Mouse (Mus musculus) CD8-positive naive resting alpha-beta T cell, adult 57 days (primary cell): ENCODE data around the gene Tcf20. TPM values are rescaled to one million over a fixed set of nuclear protein-coding genes. Genes with fewer than 3 reads are reported as not detected.

Experiments used
- total RNA-seq: library from RNA; stranded (reverse); gene quantifications from one replicate; pipeline ENCODE4 v1.2.4, GENCODE M21; 2023

The Tcf20 gene
- 199 TPM for total RNA-seq

DNA sequence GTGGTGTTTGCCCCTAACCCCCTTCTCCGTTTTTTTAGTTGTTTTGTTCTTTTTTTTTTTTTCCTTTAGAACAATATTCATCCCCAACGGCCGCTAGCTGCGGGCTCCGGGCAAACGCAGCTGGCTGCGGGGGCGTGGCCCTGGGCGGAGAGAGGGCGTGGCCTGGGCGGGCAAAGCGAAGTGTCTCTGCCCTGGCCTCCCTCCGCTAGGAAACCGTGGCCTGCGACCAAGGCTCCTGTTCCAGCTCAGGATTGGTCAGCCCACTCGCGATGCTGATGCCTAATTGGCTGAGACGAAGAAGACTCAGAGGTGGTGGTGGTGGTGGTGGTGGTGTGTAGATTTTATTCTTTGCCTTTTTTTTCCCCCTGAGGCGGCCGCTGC, at the start of gene Tcf20:
Gene Tcf20, minus strand, starts transcription at position 141 of the 381 bp plus-strand sequence.

DNA sequence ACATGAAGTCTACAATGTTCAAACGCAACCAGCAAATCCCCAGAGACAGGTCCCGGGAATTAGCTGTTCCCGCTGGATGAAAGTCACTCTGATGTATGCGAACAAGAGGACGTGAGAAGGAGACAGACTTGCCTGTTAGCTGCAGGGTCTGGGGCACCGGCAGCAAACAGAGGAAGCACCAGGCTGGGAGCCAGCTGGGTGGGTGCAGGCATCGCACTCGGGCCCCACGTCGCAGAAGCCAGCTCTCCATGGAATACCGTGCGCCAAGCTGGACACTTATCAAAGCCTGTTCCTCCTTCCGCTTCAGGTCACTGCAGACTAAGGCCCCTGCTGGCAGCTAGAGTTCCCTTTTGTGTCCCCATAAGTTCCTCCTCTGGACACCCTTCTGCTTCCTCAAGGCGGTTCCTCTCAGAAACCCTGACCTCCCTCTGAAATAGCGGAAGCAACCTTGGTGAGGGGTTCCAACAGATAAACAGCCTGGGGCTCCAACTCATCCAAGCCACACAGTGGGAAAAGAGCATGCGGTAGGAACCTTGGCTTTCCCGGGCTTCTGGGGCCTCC, 45.4 kb upstream of the Tcf20 start, which contains the start of gene Nfam1:
Gene Nfam1, minus strand, starts transcription at position 326 of the 561 bp plus-strand sequence.

DNA sequence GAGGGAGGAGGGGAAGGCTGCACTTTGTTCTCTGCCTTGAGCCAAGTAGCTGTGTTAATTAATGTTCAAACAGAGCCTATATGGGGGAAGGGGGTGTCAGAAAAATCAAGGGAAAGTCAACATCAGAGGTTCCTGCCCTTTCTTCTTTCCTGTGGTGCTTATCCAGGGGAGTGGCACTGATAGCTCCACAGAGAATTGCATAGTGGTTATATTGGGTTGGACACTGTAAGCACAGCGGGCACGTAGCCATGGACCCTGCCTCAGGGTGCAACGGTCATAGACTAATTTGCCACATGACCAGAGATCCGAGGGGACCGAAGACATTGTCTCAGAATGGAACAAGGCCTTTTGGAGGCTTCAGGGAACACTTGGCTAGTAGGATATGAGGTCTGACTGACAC, 193.4 kb downstream of the Tcf20 start, which contains the start of gene Cyp2d26:
Gene Cyp2d26, minus strand, starts transcription at position 18 of the 400 bp plus-strand sequence.

GRCm38 (mm10) chr15:82763631-82764420, 223.8 kb downstream of the Tcf20 start, which contains the start of gene Cyp2d40:
Gene Cyp2d40 (minus strand): TSS chr15:82764183.

Other genes starting within 250 kb of the Tcf20 start
- gene Cyp2d40, start 223.7 kb downstream of the Tcf20 start, total RNA-seq = not detected
- 0.95 TPM for gene Cyp2d26, start 193.6 kb downstream of the Tcf20 start, total RNA-seq
- gene Nfam1, start 45.4 kb upstream of the Tcf20 start, total RNA-seq = 13.9 TPM
- gene Serhl, start 101.6 kb upstream of the Tcf20 start, total RNA-seq = 14.0 TPM
- gene Rrp7a, start 134.9 kb upstream of the Tcf20 start, total RNA-seq = 119 TPM
- 167 TPM for gene Poldip3, start 161.5 kb upstream of the Tcf20 start, total RNA-seq
- 42.0 TPM for gene Cyb5r3, start 184.7 kb upstream of the Tcf20 start, total RNA-seq